Mouse (Mus musculus): Measurements from ENCODE around the gene Adam23. TPM values are rescaled to one million over a fixed set of nuclear protein-coding genes. Genes with fewer than 3 reads are reported as not detected.

Gene Adam23
- total RNA-seq, 2 experiments from 2014 or later, result 135 to 146 TPM

DNA sequence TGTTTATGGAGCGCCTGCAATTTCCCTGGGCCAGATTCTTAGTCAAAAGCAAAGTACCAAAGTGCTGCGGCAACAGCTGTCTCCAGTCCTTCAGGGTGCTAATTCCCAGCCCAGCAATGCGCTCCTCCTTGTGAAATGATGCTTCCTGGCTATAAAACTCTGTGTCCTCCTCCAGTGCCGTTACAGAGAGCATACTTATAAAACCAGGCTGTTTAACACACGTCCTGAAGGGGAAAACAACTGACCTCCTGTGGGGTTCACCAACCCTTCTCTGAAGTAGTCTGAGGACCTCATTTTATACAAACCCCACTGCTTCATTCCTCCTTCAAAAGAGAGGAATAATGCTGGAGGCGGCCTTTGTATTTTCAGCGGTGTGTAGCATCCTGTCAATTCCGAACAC, 28.0 kb downstream of the Adam23 start:
- DNase-seq (ENCODE audit: low spot score in 2 of 2), result no peak

DNA sequence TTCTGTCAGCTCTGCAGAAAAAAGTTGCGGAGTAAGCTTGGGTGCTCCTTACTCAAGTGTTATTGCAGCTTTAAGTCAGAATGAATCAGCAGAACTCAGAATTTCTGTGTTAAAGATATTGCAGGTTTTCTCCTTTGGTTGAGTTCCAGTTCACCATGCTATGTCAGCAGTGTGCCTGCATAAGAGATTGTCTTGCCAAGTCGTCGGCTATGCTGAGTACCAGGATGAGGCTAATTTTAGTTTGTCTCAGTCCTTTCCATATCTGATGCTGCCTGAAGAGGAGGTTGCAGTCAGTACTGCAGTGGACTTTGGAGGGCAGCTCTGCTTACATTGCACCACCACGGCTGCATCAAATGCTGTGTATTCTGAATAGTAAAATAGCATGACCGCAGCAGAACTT, 33.3 kb downstream of the Adam23 start:
- DNase-seq (ENCODE audit: low spot score in 2 of 2), result peak; percentile 16 to 38

DNA sequence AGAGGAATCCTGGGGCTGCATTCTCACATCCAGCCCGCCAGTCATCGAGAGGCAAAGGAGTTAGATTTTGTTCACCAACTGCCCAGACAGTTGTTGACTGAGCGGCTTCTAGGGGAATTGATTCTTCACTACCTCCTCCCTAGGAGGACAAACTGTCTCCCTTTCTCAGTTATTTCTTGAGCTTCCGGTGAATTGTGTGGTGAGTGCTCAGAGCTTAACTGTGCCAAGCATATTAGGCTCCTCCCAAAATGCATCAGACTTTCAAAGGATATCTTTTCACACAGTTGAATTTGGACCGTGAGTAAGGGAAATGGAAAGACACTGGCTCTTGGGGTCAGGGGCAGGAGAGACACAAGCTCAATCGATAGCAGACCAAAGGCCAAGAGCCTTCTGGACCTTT, 39.0 kb downstream of the Adam23 start:
- DNase-seq (ENCODE audit: low spot score in 2 of 2), result no peak

DNA sequence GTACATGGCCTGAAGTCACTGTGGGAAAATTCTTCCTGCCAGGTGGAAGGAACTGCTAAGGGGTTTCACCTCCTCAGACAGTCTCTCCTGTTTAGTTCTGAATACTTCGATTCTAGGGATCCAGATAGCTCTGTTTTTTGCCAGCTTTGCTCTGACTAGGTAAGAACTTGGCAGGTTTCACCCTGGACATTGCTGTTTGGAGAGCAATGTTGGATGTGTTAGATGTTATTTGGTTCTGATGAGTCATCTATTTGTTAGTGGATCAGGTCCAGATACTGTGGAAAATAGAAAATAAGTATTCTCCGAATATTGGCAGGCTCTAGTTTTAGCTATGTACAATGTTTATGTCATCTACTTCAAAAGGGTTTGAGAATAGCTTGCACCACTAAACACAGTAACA, 41.0 kb downstream of the Adam23 start:
- no peak for DNase-seq (ENCODE audit: low spot score in 2 of 2)

DNA sequence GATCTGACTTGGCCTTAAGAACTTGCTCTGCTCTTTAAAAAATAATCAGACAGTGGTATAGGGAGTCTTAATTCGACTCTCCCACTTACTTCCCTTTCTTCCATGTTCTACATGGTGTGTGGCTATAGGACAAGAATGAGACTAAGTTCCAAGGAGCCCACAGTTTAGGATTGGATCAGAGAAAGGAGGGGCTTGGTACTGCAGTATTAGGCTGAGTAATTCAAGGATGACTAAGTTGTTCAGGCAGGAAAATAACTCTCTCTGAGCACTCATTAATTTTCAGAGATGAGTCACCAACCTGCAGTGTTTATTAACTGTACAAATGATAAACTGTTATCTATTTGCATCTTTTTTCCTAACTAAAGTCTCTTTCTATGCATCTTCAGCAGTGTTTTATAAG, 45.3 kb downstream of the Adam23 start:
- DNase-seq (ENCODE audit: low spot score in 2 of 2), result no peak

DNA sequence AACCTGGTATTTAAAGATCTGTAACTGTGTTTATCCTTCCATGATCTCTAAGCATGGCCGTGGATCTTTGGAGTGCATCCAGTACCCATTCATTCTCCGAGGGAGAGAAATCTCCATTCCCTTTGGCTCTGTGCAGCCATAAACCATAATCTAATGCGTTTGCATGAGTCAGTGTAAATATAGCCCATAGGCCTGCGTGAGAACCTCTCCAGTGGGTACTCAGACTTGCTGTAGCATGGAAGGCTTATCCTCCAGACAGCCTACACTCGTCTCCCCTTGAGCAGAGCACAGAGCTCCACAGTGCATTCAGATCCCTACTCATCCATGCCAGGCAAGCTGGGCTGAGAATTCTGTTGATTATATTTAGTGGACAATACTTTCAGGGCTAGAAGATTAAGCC, 47.6 kb downstream of the Adam23 start:
- DNase-seq (ENCODE audit: low spot score in 2 of 2), result no peak

DNA sequence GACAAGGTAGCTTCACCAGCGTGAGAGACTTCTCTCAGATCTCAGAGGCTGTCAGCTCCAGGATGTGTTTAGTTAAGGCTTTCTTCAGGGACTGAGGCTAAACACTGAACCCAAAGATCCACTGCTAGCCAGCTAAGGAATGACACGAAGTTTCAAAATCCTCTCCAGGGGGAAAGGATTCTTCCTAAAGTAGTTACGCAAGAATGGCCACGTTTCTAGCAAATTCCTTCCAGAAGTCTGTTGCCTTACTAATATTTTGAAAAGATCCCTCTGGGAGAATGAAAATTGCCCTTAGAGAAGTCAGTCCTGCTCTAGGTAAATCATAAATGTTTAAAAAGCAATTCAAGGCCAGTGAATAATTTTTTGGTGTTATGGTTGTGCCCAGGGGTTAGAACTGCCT, 61.7 kb downstream of the Adam23 start:
- no peak for DNase-seq (ENCODE audit: low spot score in 2 of 2)

DNA sequence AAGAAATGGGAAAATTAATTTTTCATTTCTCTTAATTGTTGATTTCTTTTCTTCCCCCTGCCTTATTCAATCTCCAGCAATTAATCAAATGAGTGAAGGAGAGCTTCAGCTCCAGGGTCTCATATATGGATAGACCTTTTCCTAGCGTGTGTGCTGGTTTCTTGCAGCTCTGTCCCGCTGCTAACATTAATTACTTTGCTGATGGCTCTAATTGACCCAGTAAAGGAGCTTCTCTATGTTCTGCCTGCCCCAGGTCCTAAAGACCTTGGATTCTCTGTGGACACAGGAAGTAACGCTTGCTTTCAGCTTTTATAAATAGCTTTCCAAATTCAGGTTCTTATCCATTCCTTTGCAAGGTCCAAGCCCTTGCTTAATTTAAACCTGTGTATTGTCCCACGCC, 63.1 kb downstream of the Adam23 start:
- DNase-seq (ENCODE audit: low spot score in 2 of 2), result no peak

DNA sequence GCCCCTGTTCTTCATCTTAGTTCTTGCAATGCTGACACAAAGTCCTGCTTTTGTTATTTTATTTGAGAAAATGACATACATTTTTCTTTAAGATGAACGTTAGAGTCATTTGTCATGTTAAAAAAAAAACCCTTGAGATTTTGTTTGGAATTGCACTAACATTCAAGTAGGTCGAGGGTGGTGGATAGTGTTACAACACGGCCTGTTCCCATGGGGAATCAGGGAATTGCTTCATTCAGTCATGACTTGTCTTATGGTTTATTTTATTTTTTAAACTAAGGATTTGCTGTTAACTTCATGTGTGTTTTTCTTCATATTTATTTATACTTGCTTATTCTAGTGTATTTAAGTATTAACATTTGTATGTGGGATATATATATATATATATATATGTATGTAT, 65.7 kb downstream of the Adam23 start:
- no peak for DNase-seq (ENCODE audit: low spot score in 2 of 2)

DNA sequence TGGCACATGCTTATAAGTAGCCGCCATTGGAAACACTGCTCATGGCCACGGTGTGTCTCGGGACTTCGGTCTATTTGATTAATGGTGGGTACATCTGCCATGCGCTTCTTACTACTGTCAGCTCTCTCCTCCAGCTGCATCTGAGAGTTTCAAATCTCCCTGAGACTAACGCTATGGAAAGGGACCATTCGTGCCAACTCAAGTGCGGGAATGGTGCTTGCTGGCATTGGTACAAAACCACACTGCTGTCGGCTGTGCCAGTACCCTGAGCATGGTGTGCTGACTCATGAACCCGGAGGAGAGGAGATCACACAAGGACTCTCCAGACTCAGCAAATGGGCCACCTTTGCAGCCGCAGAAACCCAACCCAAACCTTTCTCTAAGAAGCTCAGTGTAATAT, 72.1 kb downstream of the Adam23 start:
- DNase-seq (ENCODE audit: low spot score in 2 of 2), result no peak

DNA sequence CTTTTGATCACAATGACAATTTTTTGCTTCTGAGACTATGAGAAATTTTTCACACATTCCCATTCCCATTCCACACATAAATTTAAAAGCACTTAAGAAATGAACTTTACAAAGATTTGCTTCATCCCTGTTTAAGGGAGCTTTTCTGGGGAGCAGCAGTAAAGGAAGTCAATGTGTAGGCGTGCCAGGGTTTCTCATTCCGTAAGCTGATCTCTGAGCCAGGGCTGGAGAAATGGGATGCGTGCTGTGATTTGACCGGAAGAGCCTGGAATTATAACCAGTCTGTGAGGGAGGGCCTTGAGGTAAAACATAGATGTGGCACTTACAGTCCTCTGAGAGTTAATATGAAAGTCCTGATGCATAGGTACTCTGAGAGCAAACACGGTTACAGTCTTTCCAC, 73.1 kb downstream of the Adam23 start:
- DNase-seq (ENCODE audit: low spot score in 2 of 2), result peak in 1 of 2 experiments; percentile 10

DNA sequence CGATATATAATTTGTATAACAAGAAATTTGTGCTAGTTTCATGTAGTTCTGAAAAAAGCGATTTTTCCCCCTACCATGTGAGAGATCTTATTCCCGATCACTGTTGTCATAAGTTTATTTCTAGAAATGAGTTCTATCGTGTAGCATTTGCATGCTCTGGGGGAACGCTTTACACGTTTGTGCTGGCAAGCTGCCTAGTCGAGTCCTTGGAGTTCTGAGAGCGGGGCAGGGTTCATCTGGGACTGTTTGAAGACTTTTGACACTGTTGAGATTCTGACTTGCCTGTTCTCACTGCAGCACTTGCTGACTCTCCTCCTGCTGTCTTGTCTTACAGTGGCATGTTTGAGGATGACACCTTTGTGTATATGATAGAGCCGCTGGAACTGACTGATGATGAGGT, 84.2 kb downstream of the Adam23 start:
- no peak for DNase-seq (ENCODE audit: low spot score in 2 of 2)

DNA sequence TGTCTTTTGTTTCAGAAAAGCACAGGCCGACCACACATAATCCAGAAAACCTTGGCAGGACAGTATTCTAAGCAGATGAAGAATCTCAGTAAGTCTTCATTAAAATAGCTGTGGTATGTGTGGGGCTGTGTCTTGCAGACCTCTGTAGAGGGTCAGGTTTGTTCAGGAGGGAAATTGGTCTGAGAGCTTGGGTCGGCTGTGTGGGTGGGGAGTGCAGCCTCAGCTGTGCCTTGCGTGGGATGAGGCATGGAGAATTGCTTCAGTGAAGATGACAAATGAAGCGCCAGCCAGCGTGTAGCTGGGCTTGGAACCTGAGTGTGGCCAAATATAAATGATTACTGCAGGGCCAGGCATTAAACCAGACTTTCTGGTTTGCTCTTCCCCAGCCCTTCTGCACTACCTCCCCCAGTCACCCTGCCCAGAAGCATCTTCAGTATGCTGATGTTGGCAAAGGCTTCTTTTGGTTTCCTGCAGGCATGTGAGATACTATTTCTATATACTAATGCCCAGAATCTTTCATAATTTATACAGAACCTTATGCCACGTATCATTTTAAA, 88.7 kb downstream of the Adam23 start:
- DNase-seq (ENCODE audit: low spot score in 2 of 2), result peak in 1 of 2 experiments; percentile 9

DNA sequence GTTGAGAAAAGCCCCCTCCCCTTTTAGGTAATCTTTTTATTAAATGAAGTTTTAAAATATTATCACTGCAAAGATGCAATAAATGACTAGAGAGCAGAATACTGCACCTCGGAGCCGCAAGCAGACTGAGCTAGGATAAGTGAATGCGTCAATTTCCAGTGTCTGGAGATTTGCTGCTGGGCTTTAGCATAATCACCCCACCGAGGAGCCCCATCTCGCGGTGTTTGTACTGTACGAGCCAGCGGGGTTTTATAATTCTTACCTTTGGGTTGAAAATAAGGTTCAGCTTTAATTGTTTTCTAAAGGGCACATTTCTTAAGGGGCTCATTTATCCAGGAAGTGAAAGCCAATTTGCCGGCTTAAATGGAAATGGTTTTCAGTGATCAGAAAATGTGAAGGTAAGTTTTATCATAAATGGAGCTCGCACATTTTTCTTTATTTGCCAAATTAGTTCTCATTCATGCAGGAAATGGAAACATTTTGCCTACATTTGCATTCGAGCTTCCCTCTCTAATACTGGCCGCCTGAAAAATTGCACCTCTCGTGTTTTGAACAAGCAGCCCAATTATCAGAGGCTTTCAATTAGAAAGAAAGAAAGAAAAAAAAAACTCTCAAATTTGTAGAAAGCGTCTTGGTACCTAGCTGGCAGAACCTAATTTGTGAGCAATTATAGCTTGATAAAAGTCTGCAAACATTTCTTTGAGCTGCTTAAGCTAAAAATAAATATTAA, 94.4 kb downstream of the Adam23 start:
- DNase-seq (ENCODE audit: low spot score in 2 of 2), result no peak

DNA sequence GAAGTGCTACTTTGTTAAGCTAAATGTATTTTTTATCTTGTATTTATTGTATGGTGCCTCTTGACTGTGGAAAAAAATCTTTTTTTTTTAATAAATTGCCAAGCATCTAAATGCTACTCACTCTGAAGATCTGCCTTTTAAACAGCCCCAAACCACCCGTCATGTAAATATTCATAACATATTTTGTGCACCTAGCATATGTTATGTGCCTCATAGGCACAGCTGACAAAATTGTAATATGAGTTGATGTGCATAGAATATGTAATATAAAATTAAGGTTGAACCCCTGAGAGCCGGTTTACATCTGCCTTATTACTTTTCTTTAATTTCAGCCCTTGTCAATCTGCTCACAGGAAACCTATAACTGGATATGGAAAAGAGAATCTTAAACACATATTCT, 98.4 kb downstream of the Adam23 start:
- no peak for DNase-seq (ENCODE audit: low spot score in 2 of 2)

DNA sequence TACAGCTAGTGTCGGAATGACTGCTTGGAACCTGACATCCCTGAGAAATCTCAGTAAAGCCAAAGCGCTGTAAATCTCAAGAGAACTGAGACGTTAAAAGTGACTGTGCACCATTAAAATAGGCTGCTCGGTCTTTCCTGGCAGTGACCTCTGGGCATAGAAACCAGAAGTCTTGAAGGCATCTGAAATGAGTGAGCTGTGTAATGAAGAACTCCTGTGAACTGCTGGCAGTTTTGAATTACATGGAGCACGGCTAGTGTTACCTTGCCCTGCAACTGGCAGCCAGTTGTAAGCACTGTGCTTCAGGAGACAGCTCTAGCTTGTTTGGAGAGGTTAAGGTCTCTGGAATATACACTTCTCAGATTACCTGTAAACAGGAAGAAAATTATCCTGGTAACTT, 107.3 kb downstream of the Adam23 start:
- no peak for DNase-seq (ENCODE audit: low spot score in 2 of 2)

DNA sequence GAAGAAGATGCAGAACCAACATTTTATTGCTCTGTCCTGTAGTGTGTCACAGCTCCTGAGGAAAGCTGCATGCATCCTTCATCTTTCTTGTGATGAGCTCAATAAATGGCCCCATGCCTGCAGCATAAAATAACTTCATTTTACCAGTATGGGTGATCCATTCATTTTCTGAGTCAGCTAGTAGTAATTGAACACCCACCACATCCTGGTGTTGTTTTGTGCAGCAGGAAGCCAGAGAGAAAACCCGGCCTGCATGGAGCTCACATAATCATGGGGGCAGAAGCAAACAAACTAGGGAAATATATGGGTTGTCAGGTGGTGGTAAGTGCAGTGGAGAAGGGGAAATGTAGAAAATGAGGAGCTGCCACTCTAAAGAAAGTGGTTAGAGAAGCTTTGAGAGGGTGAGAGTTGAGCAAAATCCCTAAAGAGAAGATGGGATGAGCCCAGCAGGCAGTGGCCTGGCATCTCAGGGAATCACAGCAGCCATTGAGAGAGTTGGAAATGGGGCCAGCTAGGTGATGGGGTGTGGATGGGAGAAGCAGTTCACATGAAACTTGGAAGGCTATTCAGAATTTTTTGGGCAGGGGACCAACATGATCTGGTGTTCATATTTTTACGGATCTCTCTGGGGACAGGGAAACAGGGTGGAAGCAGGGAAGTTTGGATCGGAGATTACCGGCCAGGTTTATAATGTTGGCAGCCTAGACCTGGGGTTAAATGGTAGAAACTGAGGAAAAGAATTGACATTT, 116.3 kb downstream of the Adam23 start:
- DNase-seq (ENCODE audit: low spot score in 2 of 2), result no peak

DNA sequence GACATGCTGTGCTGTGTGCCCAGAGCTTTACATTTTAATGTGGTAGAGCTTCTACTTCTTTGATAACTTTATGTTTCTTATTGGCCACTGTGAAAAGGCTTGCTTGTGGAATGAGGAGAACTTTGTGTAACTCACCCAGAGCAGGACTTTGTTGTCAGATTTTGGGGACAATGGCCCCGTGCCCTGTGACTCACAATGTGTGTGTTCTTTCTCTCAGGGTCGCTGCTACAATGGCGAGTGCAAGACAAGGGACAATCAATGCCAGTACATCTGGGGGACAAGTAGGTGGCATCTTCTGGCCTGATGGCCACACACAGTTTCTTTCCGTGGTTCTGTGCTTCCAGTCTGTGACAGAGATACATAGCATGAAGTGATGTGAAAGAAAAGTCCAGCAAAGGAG, 118.2 kb downstream of the Adam23 start:
- no peak for DNase-seq (ENCODE audit: low spot score in 2 of 2)

DNA sequence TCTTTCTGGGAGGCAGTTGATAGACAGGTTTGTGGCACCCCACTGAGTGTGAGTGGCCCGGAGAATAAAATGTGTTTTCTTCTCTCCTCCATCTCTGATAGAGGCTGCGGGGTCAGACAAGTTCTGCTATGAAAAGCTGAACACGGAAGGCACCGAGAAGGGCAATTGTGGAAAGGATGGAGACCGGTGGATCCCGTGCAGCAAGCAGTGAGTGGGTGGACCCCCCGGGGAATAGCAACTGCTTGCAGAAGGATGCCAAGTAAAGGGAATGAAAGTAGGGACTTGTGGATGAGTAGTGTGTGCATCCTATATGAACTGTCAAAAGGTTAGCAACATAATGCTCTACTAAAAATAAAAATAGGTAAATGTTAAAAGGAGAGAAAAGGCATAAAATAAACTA, 120.8 kb downstream of the Adam23 start:
- DNase-seq (ENCODE audit: low spot score in 2 of 2), result no peak

DNA sequence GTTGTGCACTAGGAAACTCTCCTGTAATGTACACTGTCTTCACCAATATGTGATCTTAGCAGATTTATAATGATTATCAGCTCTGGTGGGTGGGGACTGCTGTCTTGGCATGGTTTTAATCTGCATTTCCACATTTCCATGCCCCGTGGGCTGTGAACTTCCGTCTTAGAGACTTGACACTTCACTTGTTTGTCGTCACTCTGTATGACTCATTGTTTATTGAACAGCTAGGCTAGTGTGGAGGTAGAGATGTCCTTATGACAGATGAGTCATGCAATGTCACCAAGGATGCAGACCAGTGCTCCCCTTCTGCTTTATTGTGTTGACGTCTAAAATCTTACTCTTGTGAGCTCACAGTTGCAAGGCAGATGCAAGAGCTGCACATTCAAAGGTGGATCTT, 121.3 kb downstream of the Adam23 start:
- no peak for DNase-seq (ENCODE audit: low spot score in 2 of 2)

DNA sequence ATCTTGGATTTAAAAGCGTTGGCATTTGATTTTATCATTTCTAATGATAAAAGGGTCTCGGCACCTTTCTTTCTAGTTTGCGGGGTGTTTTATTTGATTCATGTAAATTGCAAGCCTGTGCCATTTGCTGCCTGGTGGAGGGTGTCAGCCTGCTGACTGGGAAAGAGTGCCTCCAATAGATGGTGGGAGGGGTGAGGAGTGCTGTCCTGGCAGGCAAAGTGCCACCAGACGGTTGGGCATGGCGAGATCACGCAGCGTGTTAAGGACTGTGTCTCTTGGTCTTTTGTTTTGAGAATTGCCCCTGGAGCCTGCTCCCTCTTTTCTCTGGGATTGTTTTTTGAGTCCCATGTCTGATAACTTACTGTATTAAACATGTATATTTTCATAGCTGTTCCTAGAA, 126.5 kb downstream of the Adam23 start:
- DNase-seq (ENCODE audit: low spot score in 2 of 2), result no peak

DNA sequence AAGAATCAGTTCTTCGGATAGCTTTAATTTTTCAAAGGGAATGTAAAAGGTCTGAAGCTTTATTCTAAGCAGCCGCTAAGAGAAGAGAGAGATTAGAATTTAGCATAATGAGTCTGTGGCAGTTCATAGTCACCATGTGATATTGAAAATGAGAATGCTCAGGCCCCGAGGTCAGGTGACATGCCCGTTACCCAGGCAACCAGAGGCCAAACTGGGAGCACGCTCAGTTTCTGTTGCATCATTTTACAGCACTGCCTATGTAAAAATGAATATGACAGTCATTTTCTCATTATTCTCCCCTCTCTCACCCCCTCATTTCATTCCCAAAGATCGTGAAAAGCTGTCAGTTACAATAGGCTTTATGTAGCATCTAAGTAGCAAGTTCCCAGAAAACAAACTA, 127.7 kb downstream of the Adam23 start:
- no peak for DNase-seq (ENCODE audit: low spot score in 2 of 2)

Measured in left cerebral cortex, adult 18-20 months (tissue).